Mouse (Mus musculus) liver, postnatal 0 days (tissue): ENCODE measurements around the gene Klhl29. TPM values are rescaled to one million over a fixed set of nuclear protein-coding genes. Genes with fewer than 3 reads are reported as not detected.

ENCODE experiments used
- ATAC-seq: fragments of 200-750 bp; cut with Nextera tagmentation; 2 replicates; pipeline ENCODE4 v1.8.0; 2017; ENCODE audit warnings: mild to moderate bottlenecking, moderate library complexity
- DNase-seq: peaks from one replicate; pipeline ENCODE4 v3.0.0-alpha.2; 2016
- H3K27ac ChIP-seq: fragments of 300-500 bp; sonication (generic); 2 replicates; pipeline ENCODE4 v1.5.1; 2014; ENCODE audit warnings: antibody characterized with exemption, moderate library complexity, mild to moderate bottlenecking, low read depth
- H3K27me3 ChIP-seq: fragments of 300-500 bp; sonication (generic); 2 replicates; pipeline ENCODE4 v1.6.1; 2014; ENCODE audit warnings: low read length, control low read depth, mixed read lengths; ENCODE audit not compliant: insufficient read depth
- H3K36me3 ChIP-seq: fragments of 300-500 bp; sonication (generic); replicated peaks from 2 replicates; pipeline ENCODE4 v1.6.1; 2014; ENCODE audit warnings: mild to moderate bottlenecking, control low read depth, low read length, moderate library complexity, mixed read lengths; ENCODE audit not compliant: insufficient read depth
- H3K4me1 ChIP-seq: fragments of 300-500 bp; sonication (generic); 2 replicates; pipeline ENCODE4 v1.6.1; 2014; ENCODE audit warnings: antibody characterized with exemption, mild to moderate bottlenecking, control low read depth; ENCODE audit not compliant: insufficient read depth
- H3K4me2 ChIP-seq: fragments of 300-500 bp; sonication (generic); 2 replicates; pipeline ENCODE4 v1.6.1; 2014; ENCODE audit warnings: low read depth, mild to moderate bottlenecking, low read length, moderate library complexity, mixed read lengths
- H3K4me3 ChIP-seq: fragments of 300-500 bp; sonication (generic); 2 replicates; pipeline ENCODE4 v1.5.1; 2014; ENCODE audit warnings: low read depth, low read length
- H3K9ac ChIP-seq: fragments of 300-500 bp; sonication (generic); replicated peaks from 2 replicates; pipeline ENCODE4 v1.6.1; 2014; ENCODE audit warnings: mild to moderate bottlenecking, moderate library complexity
- H3K9me3 ChIP-seq: fragments of 300-500 bp; sonication (generic); 2 replicates; pipeline ENCODE4 v1.6.1; 2016; ENCODE audit warnings: mild to moderate bottlenecking, control low read depth, low read length, mixed read lengths
- CTCF ChIP-seq: sonication (generic); IDR thresholded peaks from 2 replicates; pipeline ENCODE4 v1.5.1; 2016; ENCODE audit warnings: antibody characterized with exemption, low read depth
- EP300 ChIP-seq: IDR thresholded peaks from 2 replicates; pipeline ENCODE4 v1.6.1; 2016; ENCODE audit warnings: antibody characterized with exemption, low read depth, mild to moderate bottlenecking
- WGBS: fragments of 180-500 bp; shearing (Covaris S2); extraction: QIAGEN DNeasy Blood & Tissue Kit; methylation state at CpG from one replicate; pipeline ENCODE4 v1.1.7; 2014; ENCODE audit not compliant: insufficient replicate concordance; 5-methylcytosine and 5-hydroxymethylcytosine counted together
- polyA plus RNA-seq: library from polyadenylated mRNA; unstranded; fragments of >200 nt; fragmentation: Nextera tagmentation; extraction: Ambion mirVana; gene quantifications from 2 replicates; pipeline ENCODE4 v1.2.1, GENCODE M21; 2015

Gene Klhl29
- polyA plus RNA-seq, 1 experiment from 2014 or later, result 0.05 TPM

- Histone ChIP-seq H3K4me3 (no peak overlapping the region), H3K9ac (no peak overlapping the region), H3K36me3 (no peaks in the 10 kb centered on the region), H3K27me3 (no peaks in the 10 kb centered on the region), H3K4me1 (no peaks in the 10 kb centered on the region), H3K9me3 (no peaks in the 10 kb centered on the region), H3K4me2 (no peak overlapping the region), H3K27ac (no peak overlapping the region)
- WGBS, result 74% methylated on average over 6 of the region's 6 CpGs
- no peak for DNase-seq
- ATAC-seq, result no peak
- no peak for TF ChIP-seq EP300
- TF ChIP-seq CTCF, result no peak
These were observed 35.3 kb downstream of the Klhl29 start for GRCm38 (mm10) chr12:5340151-5340603.

DNA sequence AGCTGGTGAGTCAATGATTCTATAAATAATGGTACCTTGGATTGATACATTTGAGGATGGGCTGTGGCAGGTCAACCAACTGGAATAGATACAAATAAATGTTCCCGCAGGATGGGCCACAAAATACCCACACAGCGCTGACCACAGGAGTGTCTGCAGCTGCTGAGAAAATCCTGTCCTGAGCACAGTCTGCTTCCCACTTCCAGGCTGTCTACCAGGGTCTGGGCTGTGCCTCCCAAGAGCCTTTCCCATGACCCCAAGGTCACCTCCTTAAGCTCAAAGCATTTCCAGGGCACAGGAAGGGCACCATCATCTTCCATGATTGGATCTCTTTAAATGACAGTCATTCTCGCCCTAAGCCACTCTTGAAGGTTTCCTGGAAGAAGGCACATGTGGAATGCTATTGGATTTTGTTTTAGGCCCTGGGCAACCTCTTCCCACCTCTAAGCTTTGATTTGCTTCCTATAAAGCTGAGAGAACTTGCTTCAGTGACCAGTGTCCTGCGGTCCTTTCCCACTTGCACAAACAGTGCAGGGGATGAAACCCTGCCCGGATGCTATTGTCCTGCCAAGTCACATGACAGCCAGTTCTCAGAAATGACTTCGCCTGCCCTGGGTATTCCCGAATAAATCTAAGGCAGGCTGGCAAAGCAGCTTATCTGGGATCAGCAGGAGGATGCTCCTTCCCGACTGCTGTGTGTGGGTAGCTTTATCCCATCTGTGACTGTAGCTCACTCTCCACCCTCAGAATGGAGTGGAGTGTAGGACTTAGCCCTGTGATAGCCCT, 38.4 kb downstream of the Klhl29 start:
- no peaks in the 10 kb centered on the region for H3K36me3 ChIP-seq
- no peak overlapping the region for H3K4me2 ChIP-seq
- no peaks in the 10 kb centered on the region for H3K4me1 ChIP-seq
- TF ChIP-seq CTCF (no peak), EP300 (no peak)
- H3K9me3 ChIP-seq, result no peaks in the 10 kb centered on the region
- H3K9ac ChIP-seq, result no peak overlapping the region
- no peaks in the 10 kb centered on the region for H3K27me3 ChIP-seq
- no peak for ATAC-seq
- no peak for DNase-seq
- WGBS, result 41% methylated on average over 8 of the region's 8 CpGs
- H3K4me3 ChIP-seq, result no peak overlapping the region
- H3K27ac ChIP-seq, result no peak overlapping the region

DNA sequence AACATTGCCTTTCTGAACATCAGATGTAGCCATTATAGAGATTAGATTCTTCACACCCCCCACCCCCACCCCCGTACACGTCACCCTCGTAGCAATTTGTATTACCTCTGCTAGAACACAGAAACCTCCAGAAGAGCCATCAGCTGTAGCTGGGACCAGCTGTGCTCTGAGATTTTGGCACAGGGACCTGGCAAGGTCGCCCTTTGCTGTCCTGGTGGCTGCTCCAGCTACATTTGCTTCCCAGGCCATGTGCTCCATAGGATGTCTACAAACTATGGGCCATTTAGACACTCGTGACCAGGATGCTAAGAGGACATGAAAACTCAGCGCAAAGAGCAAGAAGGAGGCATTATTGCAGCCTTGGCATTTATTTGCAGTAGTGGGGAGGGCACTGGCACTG, 39.2 kb downstream of the Klhl29 start:
- no peak for TF ChIP-seq CTCF
- no peak for TF ChIP-seq EP300
- no peak overlapping the region for H3K9ac ChIP-seq
- H3K27me3 ChIP-seq, result no peaks in the 10 kb centered on the region
- ATAC-seq, result no peak
- H3K4me1 ChIP-seq, result no peaks in the 10 kb centered on the region
- 66% methylated on average over 6 of the region's 6 CpGs for WGBS
- H3K9me3 ChIP-seq, result no peaks in the 10 kb centered on the region
- H3K4me3 ChIP-seq, result no peak overlapping the region
- DNase-seq, result no peak
- no peak overlapping the region for H3K27ac ChIP-seq
- H3K36me3 ChIP-seq, result no peaks in the 10 kb centered on the region
- H3K4me2 ChIP-seq, result no peak overlapping the region

- TF ChIP-seq CTCF (no peak), EP300 (no peak)
- H3K4me2 ChIP-seq, result no peak overlapping the region
- no peak overlapping the region for H3K27ac ChIP-seq
- H3K9ac ChIP-seq, result no peak overlapping the region
- H3K4me3 ChIP-seq, result no peak overlapping the region
- ATAC-seq, result no peak
- no peaks in the 10 kb centered on the region for H3K9me3 ChIP-seq
- H3K4me1 ChIP-seq, result no peaks in the 10 kb centered on the region
- no peak for DNase-seq
- no peaks in the 10 kb centered on the region for H3K27me3 ChIP-seq
- 71% methylated on average over 9 of the region's 9 CpGs for WGBS
- no peaks in the 10 kb centered on the region for H3K36me3 ChIP-seq
These were observed 40.5 kb downstream of the Klhl29 start for GRCm38 (mm10) chr12:5334956-5335355.

GRCm38 (mm10) chr12:5334175-5334574, 41.3 kb downstream of the Klhl29 start:
- WGBS, result 67% methylated on average over 2 of the region's 2 CpGs
- Histone ChIP-seq H3K4me2 (no peak overlapping the region), H3K4me1 (no peaks in the 10 kb centered on the region), H3K36me3 (no peaks in the 10 kb centered on the region), H3K4me3 (no peak overlapping the region), H3K27ac (no peak overlapping the region), H3K9me3 (no peaks in the 10 kb centered on the region), H3K27me3 (no peaks in the 10 kb centered on the region), H3K9ac (no peak overlapping the region)
- no peak for DNase-seq
- ATAC-seq, result no peak
- TF ChIP-seq CTCF, result no peak
- TF ChIP-seq EP300, result no peak

GRCm38 (mm10) chr12:5331810-5332484, 43.5 kb downstream of the Klhl29 start:
- no peak for TF ChIP-seq CTCF
- no peak for TF ChIP-seq EP300
- Histone ChIP-seq H3K36me3 (no peaks in the 10 kb centered on the region), H3K27me3 (no peaks in the 10 kb centered on the region), H3K4me1 (no peaks in the 10 kb centered on the region), H3K4me3 (no peak overlapping the region), H3K27ac (no peak overlapping the region), H3K9me3 (no peaks in the 10 kb centered on the region), H3K4me2 (no peak overlapping the region), H3K9ac (no peak overlapping the region)
- ATAC-seq, result no peak
- DNase-seq, result no peak
- WGBS, result 54% methylated on average over 13 of the region's 13 CpGs
